Mouse (Mus musculus): ENCODE data around the gene Nalcn. TPM values are rescaled to one million over a fixed set of nuclear protein-coding genes. Genes with fewer than 3 reads are reported as not detected.
"Not testable (repeated sequence)": the region's sequence is repeated elsewhere in the genome, so short reads cannot be mapped to it uniquely, and the experiment has no call there.

Nalcn gene
- polyA plus RNA-seq (2015; fragmentation: Nextera tagmentation; extraction: Ambion mirVana): not detected in 2 replicates

DNA sequence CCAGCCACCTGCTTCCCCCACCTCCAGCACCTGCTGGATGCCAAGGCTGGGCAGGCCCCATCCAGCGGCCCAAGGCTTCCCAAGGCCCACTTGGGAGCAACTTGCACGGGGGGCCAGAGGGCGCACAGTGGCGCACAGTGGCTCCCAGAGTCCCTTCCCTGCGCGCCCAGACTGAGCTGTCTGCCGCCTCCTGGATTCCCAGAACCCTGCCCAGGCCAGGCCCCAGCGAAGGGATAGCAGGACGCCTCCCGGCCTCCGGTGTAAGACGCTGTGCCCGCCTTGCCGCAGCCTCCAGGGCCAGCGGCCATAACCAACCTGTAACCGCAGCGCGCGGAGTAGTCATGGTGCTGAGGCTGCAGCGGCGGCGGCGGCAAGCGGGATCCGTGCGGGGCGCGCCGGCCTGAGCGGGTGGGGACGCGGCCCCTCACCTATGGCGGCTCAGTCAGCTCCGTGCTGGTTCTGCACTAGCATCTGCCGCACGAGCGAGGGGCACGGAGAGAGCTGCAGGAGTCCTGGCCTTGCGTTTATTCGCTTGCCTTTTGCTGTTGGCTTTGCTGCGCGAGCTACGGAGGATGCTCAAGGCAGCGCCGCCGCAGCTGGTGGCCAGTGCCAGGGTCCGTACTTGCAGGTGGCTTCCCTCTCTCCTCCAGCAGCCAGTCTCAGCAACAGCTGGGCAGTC lies at the start of gene Nalcn:
Gene Nalcn, minus strand, starts transcription at position 644 of the 679 bp plus-strand sequence.
- ATAC-seq (ENCODE audit: insufficient read depth): no peak
- H3K9ac ChIP-seq: no peak within 1 kb of the TSS

GRCm38 (mm10) chr14:123671076-123671475 lies 44.1 kb upstream of the Nalcn start:
- not testable (repeated sequence) for H3K27ac ChIP-seq (replicated peaks); H3K27me3 ChIP-seq; H3K4me1 ChIP-seq (replicated peaks); H3K4me2 ChIP-seq; H3K36me3 ChIP-seq (replicated peaks); H3K4me3 ChIP-seq (replicated peaks); H3K9ac ChIP-seq; H3K9me3 ChIP-seq (replicated peaks); ATAC-seq (ENCODE audit: insufficient read depth)
- 63% methylated on average over 21 of the region's 21 CpGs for WGBS (ENCODE audit: insufficient replicate concordance)

More for the DNA sequence above, at the start of gene Nalcn:
- no peak within 1 kb of the TSS for H3K27ac ChIP-seq (replicated peaks)
- H3K9me3 ChIP-seq (replicated peaks): no peaks in the 10 kb centered on the region
- H3K4me3 ChIP-seq (replicated peaks): no peak within 1 kb of the TSS
- no peak within 1 kb of the TSS for H3K4me2 ChIP-seq
- no peaks in the 10 kb centered on the region for H3K4me1 ChIP-seq (replicated peaks)
- H3K27me3 ChIP-seq: peaks cover 16% of the 10 kb centered on the region
- WGBS (ENCODE audit: insufficient replicate concordance): 2% methylated on average over 47 of the region's 47 CpGs
- no peaks in the 10 kb centered on the region for H3K36me3 ChIP-seq (replicated peaks)

DNA sequence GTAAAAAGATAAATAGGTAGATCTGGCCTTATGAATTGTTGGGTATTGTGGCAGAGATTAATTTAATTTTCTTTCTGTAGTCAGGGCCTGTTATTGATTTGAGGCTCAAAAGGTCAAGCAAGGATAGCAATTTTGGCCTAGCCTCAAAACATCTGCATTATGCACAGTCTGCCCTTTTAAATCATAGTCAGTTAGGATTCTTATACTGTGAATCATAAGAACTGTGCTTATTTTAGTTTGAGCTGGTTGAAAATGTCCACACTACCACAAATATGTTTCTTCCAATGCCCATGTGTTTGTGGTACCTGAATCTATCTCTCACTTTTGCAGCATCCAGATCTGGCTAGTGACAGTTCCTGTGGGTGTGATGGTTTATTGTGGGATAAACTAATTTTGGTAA lies 37.5 kb upstream of the Nalcn start:
- H3K36me3 ChIP-seq (replicated peaks): no peaks in the 10 kb centered on the region
- H3K27me3 ChIP-seq: no peaks in the 10 kb centered on the region
- H3K9me3 ChIP-seq (replicated peaks): no peaks in the 10 kb centered on the region
- no peak for ATAC-seq (ENCODE audit: insufficient read depth)
- H3K4me3 ChIP-seq (replicated peaks): no peak overlapping the region
- no peak overlapping the region for H3K4me2 ChIP-seq
- no peaks in the 10 kb centered on the region for H3K4me1 ChIP-seq (replicated peaks)
- H3K9ac ChIP-seq: no peak overlapping the region
- H3K27ac ChIP-seq (replicated peaks): no peak overlapping the region

DNA sequence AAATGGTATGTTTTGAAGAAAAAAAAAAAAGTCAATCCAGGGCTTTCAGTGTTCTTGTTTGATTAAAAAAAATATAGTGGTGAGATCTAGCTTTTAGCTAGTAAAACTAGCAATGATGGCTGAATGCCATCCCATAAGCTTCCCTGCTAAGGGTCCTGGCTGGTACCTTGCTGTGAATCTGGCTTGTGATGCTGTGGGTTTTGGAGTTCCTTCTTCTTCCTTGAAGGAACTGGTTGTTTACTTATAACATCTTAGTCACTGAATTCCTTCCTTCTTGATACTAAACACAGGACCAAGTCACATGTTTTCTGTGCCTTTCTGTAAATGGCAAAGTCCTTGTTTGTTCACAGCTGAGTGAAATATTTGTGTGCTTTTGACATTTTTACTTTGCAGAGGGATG lies 36.3 kb upstream of the Nalcn start:
- Histone ChIP-seq H3K27me3 (no peaks in the 10 kb centered on the region), H3K27ac (replicated peaks) (no peak overlapping the region), H3K9me3 (replicated peaks) (no peaks in the 10 kb centered on the region), H3K4me1 (replicated peaks) (no peaks in the 10 kb centered on the region), H3K36me3 (replicated peaks) (no peaks in the 10 kb centered on the region), H3K9ac (no peak overlapping the region), H3K4me3 (replicated peaks) (no peak overlapping the region), H3K4me2 (no peak overlapping the region)
- ATAC-seq (ENCODE audit: insufficient read depth): no peak

GRCm38 (mm10) chr14:123662386-123662785 lies 35.4 kb upstream of the Nalcn start:
- H3K36me3 ChIP-seq (replicated peaks): no peaks in the 10 kb centered on the region
- H3K27me3 ChIP-seq: no peaks in the 10 kb centered on the region
- no peaks in the 10 kb centered on the region for H3K9me3 ChIP-seq (replicated peaks)
- H3K27ac ChIP-seq (replicated peaks): no peak overlapping the region
- no peak overlapping the region for H3K9ac ChIP-seq
- no peaks in the 10 kb centered on the region for H3K4me1 ChIP-seq (replicated peaks)
- no peak overlapping the region for H3K4me3 ChIP-seq (replicated peaks)
- no peak overlapping the region for H3K4me2 ChIP-seq
- no peak for ATAC-seq (ENCODE audit: insufficient read depth)
- 40% methylated on average over 1 of the region's 1 CpGs for WGBS (ENCODE audit: insufficient replicate concordance)

DNA sequence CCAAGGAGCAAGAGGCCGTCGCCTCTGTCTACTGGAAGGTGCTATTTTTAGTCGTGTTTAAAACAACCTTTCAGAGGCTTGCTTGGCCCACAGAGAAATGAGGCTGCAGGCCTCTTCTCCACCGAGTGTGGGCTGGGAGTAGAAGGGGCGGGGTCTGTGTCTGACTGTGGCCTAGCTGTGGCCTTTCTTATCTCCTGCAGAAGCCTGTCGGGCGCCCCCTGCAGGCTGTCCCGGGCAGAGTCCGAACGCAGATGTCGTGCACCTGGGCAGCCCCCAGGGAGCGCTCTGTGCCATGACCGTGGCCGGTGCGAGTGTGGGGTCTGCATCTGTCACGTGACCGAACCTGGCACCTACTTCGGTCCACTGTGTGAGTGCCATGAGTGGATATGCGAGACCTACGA lies 34.1 kb upstream of the Nalcn start:
- WGBS (ENCODE audit: insufficient replicate concordance): 15% methylated on average over 20 of the region's 20 CpGs
- no peak overlapping the region for H3K4me2 ChIP-seq
- no peaks in the 10 kb centered on the region for H3K36me3 ChIP-seq (replicated peaks)

DNA sequence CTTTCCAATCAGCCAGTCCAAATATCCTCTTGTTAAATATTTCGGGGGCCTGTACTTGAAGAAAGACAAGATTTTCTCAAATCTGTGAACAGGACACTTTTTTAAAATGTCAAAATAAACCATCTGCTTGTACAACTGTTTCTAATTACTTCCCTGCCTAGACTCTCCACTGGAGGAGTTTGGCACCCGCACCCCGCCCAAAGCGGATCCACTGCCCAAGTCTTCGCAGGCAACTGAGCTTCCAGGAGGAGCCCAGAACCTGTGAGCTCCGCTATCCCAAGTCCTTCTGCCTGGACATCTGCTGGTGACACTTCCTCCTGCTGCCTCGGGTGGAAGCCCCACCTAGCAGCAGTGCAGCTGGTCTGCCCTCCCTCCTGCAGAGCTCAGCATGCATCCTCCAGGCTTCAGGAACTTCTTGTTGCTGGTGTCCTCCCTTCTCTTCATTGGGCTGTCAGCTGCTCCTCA lies 33.0 kb upstream of the Nalcn start, which contains the start of gene Itgbl1:
Gene Itgbl1, plus strand, starts transcription at position 51 of the 465 bp plus-strand sequence.
- no peak for ATAC-seq (ENCODE audit: insufficient read depth)
- 35% methylated on average over 7 of the region's 7 CpGs for WGBS (ENCODE audit: insufficient replicate concordance)
- H3K36me3 ChIP-seq (replicated peaks): no peaks in the 10 kb centered on the region

More for the DNA sequence above, 34.1 kb upstream of the Nalcn start:
- no peaks in the 10 kb centered on the region for H3K4me1 ChIP-seq (replicated peaks)
- no peak overlapping the region for H3K27ac ChIP-seq (replicated peaks)
- no peak overlapping the region for H3K4me3 ChIP-seq (replicated peaks)
- H3K27me3 ChIP-seq: no peaks in the 10 kb centered on the region
- no peaks in the 10 kb centered on the region for H3K9me3 ChIP-seq (replicated peaks)
- no peak overlapping the region for H3K9ac ChIP-seq
- no peak for ATAC-seq (ENCODE audit: insufficient read depth)

GRCm38 (mm10) chr14:123627180-123627562 lies 227 bp upstream of the Nalcn start:
- Histone ChIP-seq H3K9me3 (replicated peaks) (no peaks in the 10 kb centered on the region), H3K9ac (no peak overlapping the region), H3K27ac (replicated peaks) (no peak overlapping the region), H3K36me3 (replicated peaks) (no peaks in the 10 kb centered on the region), H3K4me3 (replicated peaks) (no peak overlapping the region), H3K4me1 (replicated peaks) (no peaks in the 10 kb centered on the region), H3K27me3 (peaks cover 16% of the 10 kb centered on the region), H3K4me2 (no peak overlapping the region)
- WGBS (ENCODE audit: insufficient replicate concordance): 47% methylated on average over 3 of the region's 3 CpGs
- ATAC-seq (ENCODE audit: insufficient read depth): no peak

More for the DNA sequence above, 33.0 kb upstream of the Nalcn start, which contains the start of gene Itgbl1:
- H3K9me3 ChIP-seq (replicated peaks): no peaks in the 10 kb centered on the region
- H3K4me3 ChIP-seq (replicated peaks): no peak within 1 kb of the TSS
- H3K9ac ChIP-seq: no peak within 1 kb of the TSS
- H3K4me1 ChIP-seq (replicated peaks): no peaks in the 10 kb centered on the region
- no peak within 1 kb of the TSS for H3K4me2 ChIP-seq
- no peaks in the 10 kb centered on the region for H3K27me3 ChIP-seq
- no peak within 1 kb of the TSS for H3K27ac ChIP-seq (replicated peaks)

- 71% methylated on average over 1 of the region's 1 CpGs for WGBS (ENCODE audit: insufficient replicate concordance)
- Histone ChIP-seq H3K36me3 (replicated peaks) (no peaks in the 10 kb centered on the region), H3K4me1 (replicated peaks) (no peaks in the 10 kb centered on the region), H3K4me3 (replicated peaks) (no peak overlapping the region), H3K4me2 (no peak overlapping the region), H3K27me3 (peaks cover 16% of the 10 kb centered on the region), H3K9ac (no peak overlapping the region), H3K9me3 (replicated peaks) (no peaks in the 10 kb centered on the region), H3K27ac (replicated peaks) (no peak overlapping the region)
- no peak for ATAC-seq (ENCODE audit: insufficient read depth)
These were observed 4.0 kb downstream of the Nalcn start for GRCm38 (mm10) chr14:123622969-123623368.

GRCm38 (mm10) chr14:123595265-123595664 lies 31.7 kb downstream of the Nalcn start:
- 45% methylated on average over 3 of the region's 3 CpGs for WGBS (ENCODE audit: insufficient replicate concordance)
- no peak for ATAC-seq (ENCODE audit: insufficient read depth)
- Histone ChIP-seq H3K9me3 (replicated peaks) (no peaks in the 10 kb centered on the region), H3K9ac (no peak overlapping the region), H3K27ac (replicated peaks) (no peak overlapping the region), H3K4me2 (no peak overlapping the region), H3K36me3 (replicated peaks) (no peaks in the 10 kb centered on the region), H3K4me1 (replicated peaks) (no peaks in the 10 kb centered on the region), H3K4me3 (replicated peaks) (no peak overlapping the region), H3K27me3 (no peaks in the 10 kb centered on the region)

DNA sequence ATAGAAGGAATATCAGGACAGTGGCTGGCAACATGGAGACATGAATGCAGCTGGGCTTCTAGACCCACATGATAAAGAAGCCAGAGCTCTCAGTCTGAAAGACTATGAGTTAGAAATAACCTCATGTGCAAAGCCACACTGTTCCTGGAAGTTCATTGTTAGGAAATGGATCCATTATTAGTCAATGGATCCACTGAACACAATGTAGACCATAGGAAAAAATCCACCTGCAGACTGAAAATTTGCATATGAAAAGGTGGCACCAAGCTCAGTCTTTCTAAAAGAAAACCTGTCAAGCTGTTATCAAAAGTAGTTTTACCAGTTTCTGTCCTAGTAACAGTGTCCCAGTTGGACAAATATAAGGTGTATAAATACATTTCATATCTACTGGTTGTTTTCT lies 39.5 kb downstream of the Nalcn start:
- Histone ChIP-seq H3K4me2 (no peak overlapping the region), H3K4me1 (replicated peaks) (no peaks in the 10 kb centered on the region), H3K9me3 (replicated peaks) (no peaks in the 10 kb centered on the region), H3K4me3 (replicated peaks) (no peak overlapping the region), H3K27ac (replicated peaks) (no peak overlapping the region), H3K27me3 (no peaks in the 10 kb centered on the region), H3K9ac (no peak overlapping the region), H3K36me3 (replicated peaks) (no peaks in the 10 kb centered on the region)
- ATAC-seq (ENCODE audit: insufficient read depth): no peak

DNA sequence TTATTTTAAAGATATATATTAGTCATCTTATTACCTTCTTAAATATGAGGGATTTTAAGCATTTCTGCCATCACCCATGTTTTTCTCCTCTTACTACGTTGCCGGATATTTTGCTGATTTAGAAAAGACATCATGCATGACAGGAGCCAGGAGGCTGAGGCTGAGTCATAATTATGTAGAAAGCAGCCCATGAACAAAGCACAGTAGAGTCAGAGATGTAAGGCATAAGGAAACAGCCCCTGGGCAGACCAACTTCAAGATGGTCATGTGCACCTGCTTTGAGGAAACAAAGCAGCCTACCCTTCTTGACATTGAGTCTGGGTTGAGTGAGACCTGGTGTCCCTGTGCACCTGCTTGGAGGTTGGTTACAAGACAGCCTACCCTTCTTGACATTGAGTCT lies 44.5 kb downstream of the Nalcn start:
- Histone ChIP-seq H3K36me3 (replicated peaks) (no peaks in the 10 kb centered on the region), H3K27ac (replicated peaks) (no peak overlapping the region), H3K9ac (no peak overlapping the region), H3K4me3 (replicated peaks) (no peak overlapping the region), H3K4me2 (no peak overlapping the region), H3K4me1 (replicated peaks) (no peaks in the 10 kb centered on the region), H3K9me3 (replicated peaks) (no peaks in the 10 kb centered on the region), H3K27me3 (no peaks in the 10 kb centered on the region)
- WGBS (ENCODE audit: insufficient replicate concordance): 69% methylated on average over 2 of the region's 2 CpGs
- ATAC-seq (ENCODE audit: insufficient read depth): no peak

Data from liver, embryonic 15.5 days (tissue).